Mouse (Mus musculus): ENCODE results near the gene Tpk1. TPM values are rescaled to one million over a fixed set of nuclear protein-coding genes. Genes with fewer than 3 reads are reported as not detected.

The Tpk1 gene
- polyA plus RNA-seq, 1 experiment, result 33.1 TPM

DNA sequence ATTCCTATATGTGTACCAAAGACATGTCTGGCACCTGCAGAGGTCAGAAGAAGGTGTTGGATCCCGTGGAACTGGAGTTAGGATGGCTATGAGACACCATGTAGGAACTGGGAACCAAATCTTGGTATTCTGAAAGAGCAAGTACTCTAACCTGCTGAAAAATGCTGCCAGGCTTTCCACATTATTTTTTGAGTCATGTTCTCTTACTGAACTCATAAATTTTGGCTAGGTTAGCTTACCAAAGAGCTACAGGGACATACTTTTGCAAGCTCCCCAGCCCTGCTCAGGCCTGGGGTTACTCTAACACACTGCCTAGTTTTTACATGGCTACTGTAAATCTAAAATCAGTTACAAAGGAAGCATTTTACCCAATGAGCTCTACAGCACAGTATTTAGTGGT, 194.5 kb downstream of the Tpk1 start:
- WGBS, result 73% methylated on average over 1 of the region's 1 CpGs
- Histone ChIP-seq H3K27me3 (replicated peaks; ENCODE audit: control insufficient read depth, insufficient read depth, low read length) (no peaks in the 10 kb centered on the region), H3K4me1 (ENCODE audit: control insufficient read depth, insufficient read depth, low read length) (no peaks in the 10 kb centered on the region), H3K27ac (ENCODE audit: insufficient read depth, low read depth, low read length) (no peak overlapping the region), H3K4me3 (ENCODE audit: insufficient read depth, low read depth, low read length) (no peak overlapping the region), H3K36me3 (ENCODE audit: control insufficient read depth, insufficient read depth, low read length) (no peaks in the 10 kb centered on the region)
- TF ChIP-seq POLR2A (IDR thresholded peaks at IDR 0.05; ENCODE audit: low read depth, low read length), result no peak
- TF ChIP-seq CTCF (conservative IDR thresholded peaks at IDR 0.05; ENCODE audit: insufficient read depth, insufficient read length, low read depth, low read length), result no peak
- DNase-seq, result no peak

GRCm38 (mm10) chr6:43468821-43469594, 197.1 kb downstream of the Tpk1 start:
- H3K36me3 ChIP-seq (ENCODE audit: control insufficient read depth, insufficient read depth, low read length), result no peaks in the 10 kb centered on the region
- no peaks in the 10 kb centered on the region for H3K27me3 ChIP-seq (replicated peaks; ENCODE audit: control insufficient read depth, insufficient read depth, low read length)
- H3K4me1 ChIP-seq (ENCODE audit: control insufficient read depth, insufficient read depth, low read length), result no peaks in the 10 kb centered on the region
- no peak for DNase-seq
- H3K27ac ChIP-seq (ENCODE audit: insufficient read depth, low read depth, low read length), result no peak overlapping the region
- TF ChIP-seq POLR2A (IDR thresholded peaks at IDR 0.05; ENCODE audit: low read depth, low read length), result no peak
- TF ChIP-seq CTCF (conservative IDR thresholded peaks at IDR 0.05; ENCODE audit: insufficient read depth, insufficient read length, low read depth, low read length), result no peak
- no peak overlapping the region for H3K4me3 ChIP-seq (ENCODE audit: insufficient read depth, low read depth, low read length)
- 65% methylated on average over 10 of the region's 10 CpGs for WGBS

DNA sequence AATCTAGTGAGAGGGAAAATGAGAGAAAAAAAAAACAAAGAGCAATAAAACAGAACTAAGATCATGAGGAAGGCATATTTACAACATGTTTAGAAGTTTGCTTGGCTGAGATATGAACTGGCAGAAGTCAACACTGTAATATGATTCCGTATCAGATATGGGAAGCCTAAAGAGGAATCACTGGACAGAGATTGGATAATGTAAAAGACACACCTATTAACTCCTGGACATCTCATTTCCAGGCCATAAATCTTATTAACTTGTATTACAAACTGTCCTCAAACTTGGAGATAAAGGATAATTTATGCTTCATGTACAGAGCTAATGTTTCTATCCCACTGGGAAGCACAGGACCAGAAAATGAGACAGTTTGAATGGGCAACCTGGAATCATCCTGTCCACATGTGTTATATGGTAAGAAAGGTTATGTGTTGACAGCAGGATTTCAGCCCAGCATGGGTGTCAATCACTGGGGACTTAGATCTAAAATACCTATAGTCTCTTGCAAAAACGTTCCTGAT, 203.2 kb downstream of the Tpk1 start:
- Histone ChIP-seq H3K4me3 (ENCODE audit: insufficient read depth, low read depth, low read length) (no peak overlapping the region), H3K27me3 (replicated peaks; ENCODE audit: control insufficient read depth, insufficient read depth, low read length) (no peaks in the 10 kb centered on the region), H3K27ac (ENCODE audit: insufficient read depth, low read depth, low read length) (no peak overlapping the region), H3K36me3 (ENCODE audit: control insufficient read depth, insufficient read depth, low read length) (no peaks in the 10 kb centered on the region), H3K4me1 (ENCODE audit: control insufficient read depth, insufficient read depth, low read length) (no peaks in the 10 kb centered on the region)
- no peak for DNase-seq
- no peak for TF ChIP-seq POLR2A (IDR thresholded peaks at IDR 0.05; ENCODE audit: low read depth, low read length)
- no peak for TF ChIP-seq CTCF (conservative IDR thresholded peaks at IDR 0.05; ENCODE audit: insufficient read depth, insufficient read length, low read depth, low read length)
- WGBS, result 46% methylated on average over 2 of the region's 2 CpGs

- H3K4me3 ChIP-seq (ENCODE audit: insufficient read depth, low read depth, low read length), result no peak overlapping the region
- WGBS, result 44% methylated on average over 2 of the region's 2 CpGs
- H3K4me1 ChIP-seq (ENCODE audit: control insufficient read depth, insufficient read depth, low read length), result no peaks in the 10 kb centered on the region
- H3K36me3 ChIP-seq (ENCODE audit: control insufficient read depth, insufficient read depth, low read length), result no peaks in the 10 kb centered on the region
- DNase-seq, result no peak
- no peaks in the 10 kb centered on the region for H3K27me3 ChIP-seq (replicated peaks; ENCODE audit: control insufficient read depth, insufficient read depth, low read length)
- TF ChIP-seq CTCF (conservative IDR thresholded peaks at IDR 0.05; ENCODE audit: insufficient read depth, insufficient read length, low read depth, low read length), result no peak
- no peak for TF ChIP-seq POLR2A (IDR thresholded peaks at IDR 0.05; ENCODE audit: low read depth, low read length)
- no peak overlapping the region for H3K27ac ChIP-seq (ENCODE audit: insufficient read depth, low read depth, low read length)
Observed at GRCm38 (mm10) chr6:43462189-43462848, 203.8 kb downstream of the Tpk1 start.

DNA sequence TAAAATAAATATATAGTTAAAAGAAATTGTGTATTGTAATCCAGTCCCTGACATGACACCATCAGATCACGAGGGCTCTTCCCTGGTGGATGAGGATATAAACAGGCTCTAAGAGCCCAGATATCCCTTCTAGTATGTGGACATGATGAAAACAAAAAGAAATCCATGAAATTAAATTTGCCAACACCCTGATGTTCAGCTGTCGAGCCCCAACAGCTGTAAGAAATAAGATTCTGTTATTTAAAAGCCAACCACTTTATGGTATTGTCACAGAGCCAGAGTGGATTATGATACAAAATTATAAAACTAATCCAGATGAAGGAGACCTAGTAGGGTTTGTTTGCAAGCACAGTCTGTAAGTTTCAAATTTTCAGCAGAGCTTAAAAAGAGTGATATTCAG, 207.0 kb downstream of the Tpk1 start:
- no peaks in the 10 kb centered on the region for H3K36me3 ChIP-seq (ENCODE audit: control insufficient read depth, insufficient read depth, low read length)
- TF ChIP-seq POLR2A (IDR thresholded peaks at IDR 0.05; ENCODE audit: low read depth, low read length), result no peak
- TF ChIP-seq CTCF (conservative IDR thresholded peaks at IDR 0.05; ENCODE audit: insufficient read depth, insufficient read length, low read depth, low read length), result no peak
- no peak for DNase-seq
- H3K4me1 ChIP-seq (ENCODE audit: control insufficient read depth, insufficient read depth, low read length), result no peaks in the 10 kb centered on the region
- H3K27me3 ChIP-seq (replicated peaks; ENCODE audit: control insufficient read depth, insufficient read depth, low read length), result no peaks in the 10 kb centered on the region
- no peak overlapping the region for H3K4me3 ChIP-seq (ENCODE audit: insufficient read depth, low read depth, low read length)
- no peak overlapping the region for H3K27ac ChIP-seq (ENCODE audit: insufficient read depth, low read depth, low read length)
- 80% methylated on average over 2 of the region's 2 CpGs for WGBS

GRCm38 (mm10) chr6:43457989-43458388, 208.1 kb downstream of the Tpk1 start:
- Histone ChIP-seq H3K27ac (ENCODE audit: insufficient read depth, low read depth, low read length) (no peak overlapping the region), H3K4me3 (ENCODE audit: insufficient read depth, low read depth, low read length) (no peak overlapping the region), H3K4me1 (ENCODE audit: control insufficient read depth, insufficient read depth, low read length) (no peaks in the 10 kb centered on the region), H3K36me3 (ENCODE audit: control insufficient read depth, insufficient read depth, low read length) (no peaks in the 10 kb centered on the region), H3K27me3 (replicated peaks; ENCODE audit: control insufficient read depth, insufficient read depth, low read length) (no peaks in the 10 kb centered on the region)
- DNase-seq, result no peak
- WGBS, result 96% methylated on average over 2 of the region's 2 CpGs
- TF ChIP-seq POLR2A (IDR thresholded peaks at IDR 0.05; ENCODE audit: low read depth, low read length) (no peak), CTCF (conservative IDR thresholded peaks at IDR 0.05; ENCODE audit: insufficient read depth, insufficient read length, low read depth, low read length) (no peak)

DNA sequence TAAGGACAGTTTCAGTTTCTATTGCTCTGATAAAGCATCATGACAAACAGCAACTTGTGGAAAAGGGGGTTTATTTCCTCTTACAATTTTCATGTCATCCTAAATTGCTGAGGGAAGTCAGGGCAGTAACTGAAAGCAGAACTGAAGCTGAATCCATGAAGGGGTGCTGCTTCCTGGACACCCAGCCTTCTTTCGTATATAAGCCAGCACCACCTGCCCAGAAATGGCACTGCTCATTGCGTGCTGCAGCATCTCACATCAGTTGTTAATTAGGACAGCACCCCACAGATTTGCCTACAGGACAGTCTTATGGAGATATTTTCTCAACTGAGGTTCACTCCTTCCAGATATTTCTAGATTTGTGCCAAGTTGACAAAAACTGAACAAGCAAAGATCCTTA, 216.6 kb downstream of the Tpk1 start:
- Histone ChIP-seq H3K4me1 (ENCODE audit: control insufficient read depth, insufficient read depth, low read length) (no peaks in the 10 kb centered on the region), H3K27me3 (replicated peaks; ENCODE audit: control insufficient read depth, insufficient read depth, low read length) (no peaks in the 10 kb centered on the region), H3K27ac (ENCODE audit: insufficient read depth, low read depth, low read length) (no peak overlapping the region), H3K36me3 (ENCODE audit: control insufficient read depth, insufficient read depth, low read length) (no peaks in the 10 kb centered on the region), H3K4me3 (ENCODE audit: insufficient read depth, low read depth, low read length) (no peak overlapping the region)
- no peak for DNase-seq
- WGBS, result 88% methylated on average over 2 of the region's 2 CpGs
- no peak for TF ChIP-seq CTCF (conservative IDR thresholded peaks at IDR 0.05; ENCODE audit: insufficient read depth, insufficient read length, low read depth, low read length)
- no peak for TF ChIP-seq POLR2A (IDR thresholded peaks at IDR 0.05; ENCODE audit: low read depth, low read length)
